Mouse (Mus musculus): ENCODE data around the gene Minpp1.

The Minpp1 gene

DNA sequence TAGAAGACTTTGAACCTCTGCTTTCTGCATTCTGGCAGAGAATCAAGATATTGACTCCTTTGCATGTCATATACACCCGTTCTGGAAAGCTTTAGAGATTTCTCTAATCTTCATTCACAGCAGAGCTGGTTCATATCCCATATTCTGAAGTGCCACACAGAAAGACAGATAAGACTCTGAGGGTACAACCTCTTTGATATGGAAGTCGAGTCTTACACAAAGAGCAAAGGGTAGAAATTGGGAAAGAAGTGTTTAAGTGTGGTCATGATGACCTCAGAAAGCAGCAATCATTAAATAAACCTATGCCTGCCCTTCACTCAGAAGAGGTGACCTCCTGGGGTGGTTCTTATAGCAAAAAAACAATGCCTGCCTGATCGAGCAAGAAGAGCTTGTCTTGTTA is 43.2 kb downstream of the Minpp1 start:
- no peak for DNase-seq (ENCODE audit: low spot score)

DNA sequence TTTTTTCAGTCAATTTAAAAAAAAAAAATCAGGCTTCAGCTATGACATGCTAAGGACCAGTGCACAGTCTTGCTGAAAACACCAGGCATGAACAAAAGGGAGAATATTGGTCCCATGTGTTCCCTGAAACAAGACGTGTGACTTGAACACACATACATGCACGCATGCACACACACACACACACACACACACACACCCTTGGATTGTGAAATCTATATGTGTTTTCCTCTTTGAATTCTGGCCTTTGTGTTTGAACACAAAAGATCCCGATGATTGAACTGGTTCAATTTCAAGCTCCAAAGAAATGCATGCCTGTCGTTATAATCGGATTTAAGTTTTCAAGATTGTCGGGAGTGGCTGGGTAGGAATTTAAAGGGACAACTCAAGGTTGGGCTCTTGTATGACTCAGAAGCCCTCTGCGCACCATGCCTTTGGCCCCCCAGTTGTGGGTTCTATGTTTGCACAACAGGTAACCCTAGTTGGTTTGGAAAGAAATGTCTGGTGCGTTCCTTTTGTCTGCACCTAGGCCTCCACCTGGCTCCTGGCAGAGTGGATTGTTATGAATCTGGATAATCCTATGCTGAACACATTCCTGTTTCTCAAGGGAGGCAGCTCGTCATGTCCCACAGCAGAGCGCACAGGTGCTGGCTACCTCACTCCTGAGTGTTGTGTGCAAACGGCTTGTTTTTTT is 43.8 kb downstream of the Minpp1 start:
- no peak for DNase-seq (ENCODE audit: low spot score)

DNA sequence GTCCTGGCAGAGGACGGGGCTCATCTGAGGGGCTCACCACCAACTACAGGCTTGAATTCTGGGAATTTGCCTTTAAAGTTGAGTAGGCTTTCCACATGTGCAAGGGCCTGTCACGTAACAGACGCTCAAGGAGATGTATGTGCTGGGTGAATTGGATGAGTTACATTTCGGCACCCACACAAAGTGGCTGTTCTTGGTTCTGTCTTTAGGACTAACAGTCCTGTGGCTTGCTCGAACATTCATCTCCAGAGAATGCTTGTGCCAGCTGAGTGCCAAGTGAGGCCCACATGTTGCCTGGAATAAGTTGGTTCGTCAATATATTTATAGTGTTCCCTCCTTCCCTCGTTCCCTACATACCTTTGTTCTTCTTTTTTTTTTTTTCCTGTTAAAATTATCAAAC is 44.7 kb downstream of the Minpp1 start:
- no peak for DNase-seq (ENCODE audit: low spot score)

DNA sequence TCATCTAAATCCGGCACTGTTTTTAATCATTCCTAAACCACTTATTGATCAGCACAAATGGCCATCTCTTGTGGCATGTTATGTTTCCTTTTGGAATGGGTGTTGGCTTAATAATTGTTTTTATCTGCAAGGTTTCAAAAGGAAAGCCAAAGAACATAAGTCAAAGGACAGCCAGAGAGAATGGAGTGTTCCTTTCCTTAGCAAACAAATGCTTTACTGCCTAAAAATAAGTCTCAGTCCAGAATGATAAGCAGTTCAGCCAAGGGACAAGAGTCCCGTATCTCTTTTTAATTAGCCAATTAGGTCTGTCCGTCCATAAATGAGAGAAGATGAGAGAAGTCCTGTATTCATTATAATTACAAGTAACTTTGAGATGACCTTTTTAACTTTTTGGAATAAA is 46.8 kb downstream of the Minpp1 start:
- no peak for DNase-seq (ENCODE audit: low spot score)

DNA sequence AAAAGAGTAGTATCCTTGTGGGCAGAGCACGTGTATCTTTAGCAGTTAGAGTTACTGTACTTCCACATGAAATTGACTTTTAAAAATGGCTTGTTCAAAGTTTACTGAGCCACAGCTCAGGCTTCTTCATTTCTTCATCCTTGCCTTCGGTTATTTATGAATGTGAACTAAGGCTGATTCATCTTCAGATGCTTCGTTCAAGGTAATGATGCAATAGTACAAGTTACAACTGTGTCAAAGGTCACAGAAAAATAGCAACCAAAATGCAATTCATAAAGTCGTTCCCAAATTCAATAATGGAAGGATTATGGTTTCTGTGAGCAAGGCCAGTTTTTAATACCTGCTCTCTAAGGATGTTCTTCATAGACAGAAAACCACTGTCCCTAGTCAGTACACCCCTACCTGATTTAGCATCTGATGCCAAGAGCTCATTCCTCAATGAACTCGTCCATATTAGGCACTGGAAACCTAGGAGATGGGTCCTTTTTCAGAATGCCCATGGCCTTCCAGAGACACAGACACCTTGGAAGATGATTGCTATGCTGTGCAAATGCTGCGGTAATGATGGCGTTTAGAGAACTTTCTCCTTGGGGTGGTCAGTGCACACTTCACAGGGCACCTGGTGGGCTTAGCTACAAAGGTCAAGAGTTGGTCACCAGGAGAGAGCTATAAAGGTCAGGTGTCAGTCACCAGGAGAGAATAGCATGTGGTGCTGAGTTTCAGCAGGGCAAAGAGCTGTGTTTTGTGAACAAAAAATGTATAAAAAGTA is 47.4 kb downstream of the Minpp1 start:
- no peak for DNase-seq (ENCODE audit: low spot score)

DNA sequence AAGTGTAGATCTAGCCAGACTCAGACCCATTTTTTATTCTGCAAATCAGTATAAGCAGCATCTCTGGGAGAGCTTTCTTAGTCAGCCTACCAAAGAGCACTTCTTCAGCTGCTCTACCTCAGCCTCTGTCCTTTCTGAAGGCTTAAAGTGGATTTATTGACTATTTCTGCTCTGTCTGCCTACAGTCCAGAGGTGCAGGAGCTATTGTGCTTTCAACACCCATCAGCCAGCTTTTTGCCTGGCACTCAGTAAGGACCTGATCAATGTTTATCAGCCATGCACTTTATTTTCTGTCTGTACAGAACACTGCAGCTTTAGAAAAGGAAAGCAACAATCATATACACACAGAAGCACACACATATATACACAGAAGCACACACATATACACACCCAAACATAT is 49.3 kb downstream of the Minpp1 start:
- DNase-seq (ENCODE audit: low spot score), result no peak

DNA sequence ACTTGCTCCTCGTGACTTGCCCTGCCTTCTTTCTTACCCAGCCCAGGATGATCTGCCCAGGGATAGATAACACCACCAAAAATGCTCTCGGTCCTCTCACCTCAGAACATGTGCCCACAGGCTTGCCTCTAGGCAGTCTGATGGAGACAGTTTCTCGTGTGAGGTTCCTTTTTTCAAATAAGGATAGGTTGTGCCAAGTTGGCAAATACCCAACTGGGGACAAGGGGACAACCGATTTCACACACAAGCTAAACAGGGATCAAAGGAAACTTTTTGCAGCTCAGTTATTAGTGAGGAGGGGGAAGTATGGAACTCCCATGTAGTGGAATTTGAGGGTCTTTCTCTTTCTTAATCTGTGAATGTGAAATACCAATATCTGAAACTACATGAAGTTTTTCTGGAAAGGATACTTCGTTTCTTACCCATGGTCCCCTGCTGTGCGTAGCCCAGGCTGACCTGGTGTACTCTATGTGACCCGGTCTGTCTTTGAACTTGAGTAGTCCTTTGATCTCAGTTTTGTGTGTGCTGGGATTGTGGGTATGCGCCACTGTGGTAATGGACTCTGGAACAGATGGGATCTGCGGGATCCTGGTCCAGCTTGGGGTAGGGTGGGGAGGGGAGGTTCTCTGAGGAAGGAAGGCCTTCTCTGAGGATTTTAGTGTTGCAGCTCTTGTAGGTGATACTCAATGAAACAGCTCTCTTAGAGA is 57.4 kb downstream of the Minpp1 start:
- DNase-seq (ENCODE audit: low spot score), result no peak

DNA sequence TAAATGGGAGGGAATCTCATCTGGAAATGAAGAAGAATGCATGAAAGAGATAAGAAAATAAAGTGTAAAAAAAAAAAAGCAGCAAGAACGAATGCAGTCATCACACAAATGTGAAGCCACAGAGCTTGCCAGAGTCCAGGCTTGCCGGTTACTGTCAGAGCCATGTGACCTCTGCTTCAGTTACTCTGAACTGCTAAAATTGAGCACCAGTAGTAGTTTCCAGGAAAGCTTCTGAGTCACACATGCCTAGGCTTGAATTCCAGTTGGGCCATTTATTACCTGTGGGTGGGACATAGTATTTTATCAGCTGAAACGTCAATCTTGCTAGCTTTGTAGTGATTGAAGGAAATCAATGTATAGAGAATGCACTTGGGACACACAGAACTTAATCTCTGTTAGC is 61.8 kb downstream of the Minpp1 start:
- DNase-seq (ENCODE audit: low spot score), result no peak

DNA sequence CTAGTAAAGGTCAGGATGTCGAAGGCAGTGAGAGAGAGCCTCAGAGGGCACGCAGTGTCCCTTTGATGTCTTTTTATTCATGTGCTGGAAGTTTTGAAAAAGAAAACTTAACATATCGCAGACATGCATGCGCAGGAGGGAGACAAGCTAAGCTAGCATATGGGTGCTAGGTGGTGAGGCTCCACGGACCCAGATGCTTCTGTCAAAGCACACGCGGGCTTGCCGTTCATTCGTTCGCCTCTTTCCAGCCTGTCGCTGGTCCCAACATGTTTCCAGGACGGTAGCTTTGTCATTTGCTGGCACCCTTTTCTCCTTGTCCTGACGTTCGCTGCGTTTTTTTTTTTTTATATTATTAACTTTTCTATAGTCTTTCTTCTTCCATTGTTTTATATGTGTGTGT is 62.6 kb downstream of the Minpp1 start:
- DNase-seq (ENCODE audit: low spot score), result no peak

DNA sequence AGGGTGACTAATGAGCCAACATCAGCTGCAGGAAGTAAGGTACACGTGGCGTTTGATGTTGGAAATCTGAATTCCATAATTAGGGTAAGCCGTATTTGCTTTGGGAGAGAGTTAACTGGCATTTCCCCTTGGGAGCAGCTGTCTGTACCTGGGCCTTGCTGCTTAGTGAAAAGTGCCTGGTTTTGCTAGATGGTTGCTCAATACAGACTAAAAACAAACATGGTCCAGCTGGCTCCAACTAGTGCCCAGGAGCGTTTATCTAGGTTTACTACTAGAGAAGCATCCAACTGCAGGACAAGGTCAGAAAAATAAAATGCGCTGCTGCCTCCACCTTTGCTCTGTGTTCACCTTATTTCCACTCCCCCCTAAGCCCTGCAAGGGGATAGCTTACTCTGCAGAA is 64.9 kb downstream of the Minpp1 start:
- no peak for DNase-seq (ENCODE audit: low spot score)

DNA sequence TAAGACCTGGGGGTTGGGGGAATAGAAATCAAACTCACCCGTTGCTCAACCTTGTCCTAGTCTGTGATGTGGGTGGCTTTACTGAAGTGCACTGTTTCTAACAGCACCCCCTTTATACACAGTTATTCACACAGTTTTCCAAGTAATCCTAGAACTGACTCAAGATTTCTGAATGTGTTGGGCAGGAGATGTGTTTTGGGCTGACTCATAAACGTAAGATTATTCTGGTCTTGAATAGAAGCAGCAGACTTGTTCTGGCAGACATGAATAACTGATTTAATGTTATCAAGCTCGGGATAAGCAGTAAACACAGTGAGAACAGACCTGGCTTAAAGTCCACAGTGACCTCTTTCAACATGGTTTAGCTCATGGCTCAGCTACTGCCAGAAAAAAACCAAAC is 65.9 kb downstream of the Minpp1 start:
- no peak for DNase-seq (ENCODE audit: low spot score)

DNA sequence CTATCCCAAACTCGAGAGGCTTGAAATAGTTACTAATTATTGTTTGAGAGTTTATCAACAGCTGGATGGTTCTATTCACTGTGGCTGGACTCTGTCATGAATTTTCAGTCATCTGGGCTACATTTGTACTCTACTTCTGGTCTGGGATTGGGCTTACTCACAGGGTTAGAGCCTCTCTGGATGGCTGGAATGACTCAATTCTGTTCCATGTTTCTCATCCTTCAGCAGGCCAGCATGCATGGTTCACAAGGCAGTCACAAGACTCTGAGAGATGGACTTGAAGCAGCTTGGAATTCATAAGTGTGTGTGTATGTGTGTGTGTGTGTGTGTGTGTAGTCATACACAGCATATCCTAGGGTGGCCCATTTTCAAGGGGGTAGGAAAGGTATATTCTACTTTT is 66.5 kb downstream of the Minpp1 start:
- DNase-seq (ENCODE audit: low spot score), result no peak

DNA sequence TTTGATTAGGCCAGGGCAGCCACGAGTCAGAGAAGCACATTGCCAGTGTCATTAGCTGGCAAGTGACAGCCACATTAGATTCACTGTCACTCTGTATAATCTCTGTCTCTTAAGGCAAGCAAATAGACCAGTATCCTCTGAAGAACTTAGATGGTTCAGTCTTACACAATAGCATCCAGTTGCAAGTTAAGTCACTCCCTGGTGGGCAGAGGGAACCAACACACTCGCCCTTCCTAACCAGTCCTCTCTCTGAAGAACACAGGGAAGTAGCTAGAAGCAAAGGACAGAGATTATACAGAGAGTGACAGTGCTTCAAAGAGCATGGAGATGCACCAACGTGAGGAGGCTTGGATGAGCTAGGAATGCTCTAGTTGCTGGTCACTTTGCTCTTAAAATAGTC is 67.7 kb downstream of the Minpp1 start:
- no peak for DNase-seq (ENCODE audit: low spot score)

DNA sequence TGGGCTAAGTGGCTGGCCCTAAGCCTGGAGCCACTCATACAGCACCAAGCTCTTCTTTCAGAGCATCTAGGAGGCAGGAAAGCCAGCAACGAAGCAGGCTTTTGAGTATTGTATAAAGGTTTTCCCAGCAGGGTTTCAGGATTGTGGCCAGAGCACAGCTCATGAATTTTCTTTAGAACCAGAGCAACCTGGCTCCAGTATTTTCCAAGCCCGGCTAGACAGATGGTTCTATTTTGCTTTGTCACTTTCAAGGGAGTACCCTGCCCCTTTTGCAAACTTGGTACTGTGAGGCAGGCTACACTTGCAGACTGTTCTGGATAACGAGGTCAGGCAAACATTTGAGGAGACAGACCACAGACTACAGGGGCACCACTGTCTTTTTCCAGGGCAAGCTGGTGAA is 69.7 kb downstream of the Minpp1 start:
- no peak for DNase-seq (ENCODE audit: low spot score)
